8 mouse cellular contexts compared by ENCODE assay signal in the genomic region with DNA sequence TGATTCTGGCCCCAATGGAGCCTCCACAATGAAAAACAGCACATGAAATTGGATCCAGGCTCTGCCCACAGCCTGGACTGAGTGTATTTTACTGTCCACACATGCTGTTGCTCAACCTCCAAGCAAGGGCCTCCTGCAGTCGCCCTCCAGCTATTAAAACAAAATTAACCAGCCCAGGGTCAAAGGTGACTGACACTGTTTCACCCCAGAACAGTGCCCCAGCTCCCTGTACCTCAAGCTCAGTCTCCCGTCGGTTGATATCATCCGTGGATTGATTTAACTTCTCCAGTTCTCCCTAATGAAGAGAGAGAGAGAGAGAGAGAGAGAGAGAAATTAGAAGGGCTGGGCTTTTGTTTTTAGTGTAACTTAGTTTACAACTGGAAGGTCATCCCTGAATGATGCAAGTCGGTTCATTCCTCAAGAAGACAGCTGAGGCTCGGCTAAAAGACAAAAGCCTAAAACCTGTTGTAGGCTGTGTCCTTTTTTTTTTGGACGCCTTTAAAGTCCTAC. TPM values are rescaled to one million over a fixed set of nuclear protein-coding genes. Genes with fewer than 3 reads are reported as not detected.
A peak's percentile ranks its signal among the peaks of the same experiment; 100 is the strongest.
DNase-seq lines count a peak whose midpoint lies in the region; ATAC-seq and TF ChIP-seq lines count a peak whose summit lies in the region.

No protein-coding gene starts in this region.

- peak overlapping the region; percentile 33 for H3K4me3 ChIP-seq in spleen, adult 2 months (ENCODE audit: extremely low read depth, insufficient read depth, insufficient read length)
- peak overlapping the region; percentile 2; the same call in 1 of the 2 replicates for H3K4me3 ChIP-seq in heart, embryonic 12.5 days
- H3K4me3 ChIP-seq in midbrain, embryonic 14.5 days (replicated peaks; ENCODE audit: low read depth, low read length) = peak overlapping the region; percentile 86

- 67% methylated on average over 7 of the region's 7 CpGs for WGBS in spleen, adult 2 months
- WGBS in heart, embryonic 12.5 days = 51% methylated on average over 7 of the region's 7 CpGs
- 37% methylated on average over 7 of the region's 7 CpGs for WGBS in midbrain, embryonic 14.5 days

- no peak for DNase-seq in spleen, adult 2 months (ENCODE audit: low read depth in 1 of 2, low spot score in 2 of 2)
- DNase-seq in spleen, postnatal 4 days (ENCODE audit: low spot score in 2 of 2) = no peak
- peak; percentile 58 for DNase-seq in kidney, postnatal 10 days
- DNase-seq in midbrain, embryonic 14.5 days = no peak
- DNase-seq in testis, postnatal 10 days (ENCODE audit: low spot score) = no peak
- DNase-seq in spleen, postnatal 36 days (ENCODE audit: low spot score in 2 of 2) = no peak

- ATAC-seq in heart, embryonic 12.5 days (ENCODE audit: insufficient number of reproducible peaks, low FRiP score) = no peak
- no peak for ATAC-seq in midbrain, embryonic 14.5 days (ENCODE audit: low FRiP score, low TSS enrichment)
- ATAC-seq in erythroblast, adult 5-6 weeks (replicated peaks; ENCODE audit: low FRiP score, poor library complexity, severe bottlenecking) = no peak

- no peaks in the 10 kb centered on the region for H3K27me3 ChIP-seq in spleen, adult 2 months (ENCODE audit: control insufficient read depth, insufficient read depth, low read length)
- no peaks in the 10 kb centered on the region for H3K27me3 ChIP-seq in heart, embryonic 12.5 days (replicated peaks)
- no peaks in the 10 kb centered on the region for H3K27me3 ChIP-seq in midbrain, embryonic 14.5 days (ENCODE audit: control insufficient read depth, insufficient read depth, low read length)

- H3K4me1 ChIP-seq in spleen, adult 2 months (ENCODE audit: control insufficient read depth, insufficient read depth, insufficient read length) = peaks cover 26% of the 10 kb centered on the region
- H3K4me1 ChIP-seq in heart, embryonic 12.5 days (replicated peaks) = peaks cover 55% of the 10 kb centered on the region
- peaks cover 21% of the 10 kb centered on the region for H3K4me1 ChIP-seq in midbrain, embryonic 14.5 days (ENCODE audit: control insufficient read depth, insufficient read depth, low read length)

- H3K27ac ChIP-seq in spleen, adult 2 months (ENCODE audit: insufficient read depth, low read length) = peak overlapping the region; percentile 77
- H3K27ac ChIP-seq in heart, embryonic 12.5 days (ENCODE audit: poor library complexity, severe bottlenecking) = peak overlapping the region; percentile 37; the same call in 1 of the 2 replicates
- no peak overlapping the region for H3K27ac ChIP-seq in midbrain, embryonic 14.5 days (replicated peaks; ENCODE audit: low read depth, low read length)

- H3K4me2 ChIP-seq in heart, embryonic 12.5 days = peak overlapping the region; percentile 19
- H3K4me2 ChIP-seq in midbrain, embryonic 14.5 days (ENCODE audit: low read length) = peak overlapping the region; percentile 68

- no peaks in the 10 kb centered on the region for H3K9me3 ChIP-seq in heart, embryonic 12.5 days (replicated peaks)
- H3K9me3 ChIP-seq in midbrain, embryonic 14.5 days (ENCODE audit: control insufficient read depth, low read length) = no peaks in the 10 kb centered on the region

- no peak for TF ChIP-seq POLR2A in spleen, adult 2 months (IDR thresholded peaks at IDR 0.05; ENCODE audit: low read depth, low read length)

- H3K36me3 ChIP-seq in spleen, adult 2 months (ENCODE audit: control insufficient read depth, insufficient read depth, low read length) = peaks cover 9% of the 10 kb centered on the region
- no peaks in the 10 kb centered on the region for H3K36me3 ChIP-seq in heart, embryonic 12.5 days
- peaks cover 15% of the 10 kb centered on the region; the same call in 1 of the 2 replicates for H3K36me3 ChIP-seq in midbrain, embryonic 14.5 days (ENCODE audit: control insufficient read depth, insufficient read depth, low read length)

- TF ChIP-seq CTCF in spleen, adult 2 months (IDR thresholded peaks at IDR 0.05; ENCODE audit: extremely low read depth, insufficient read depth, insufficient read length, insufficient replicate concordance) = no peak

- H3K9ac ChIP-seq in heart, embryonic 12.5 days = 0 out of 2 replicates have a peak overlapping the region, but pooled peaks have one; percentile 19
- H3K9ac ChIP-seq in midbrain, embryonic 14.5 days (replicated peaks; ENCODE audit: low read length) = peak overlapping the region; percentile 97; the same call in 1 of the 2 replicates

RNA-seq across cellular contexts. Expression of a gene that starts 2.0 kb away (rescaled TPM):
- polyA plus RNA-seq in spleen, adult 2 months (2012; rRNA removed) = 36.0 and 43.0 TPM in 2 replicates
- polyA plus RNA-seq in heart, embryonic 12.5 days (2016; fragmentation: Nextera tagmentation; extraction: Ambion mirVana) = 29.9 and 30.2 TPM in 2 replicates
- polyA plus RNA-seq in midbrain, embryonic 14.5 days (2014; fragmentation: Nextera tagmentation; extraction: Ambion mirVana) = 40.0 and 82.4 TPM in 2 replicates
- 8.5 and 15.3 TPM in 2 replicates for total RNA-seq in erythroblast, adult 5-6 weeks (2015; ENCODE audit: low replicate concordance)
- total RNA-seq in erythroblast, adult 5-6 weeks (2017; ENCODE audit: low replicate concordance) = 8.1 and 11.1 TPM in 2 replicates

Comparison
In these comparisons a context has a peak if more than half of its experiments do, and no peak if none do; other contexts are left out.
1. H3K4me3 ChIP-seq: peak in every context shown above with its lines; median percentile 86 in midbrain, embryonic 14.5 days; 33 in spleen, adult 2 months; 2 in heart, embryonic 12.5 days.